Mouse (Mus musculus) adrenal gland (tissue): ENCODE measurements around the gene Rnf220.

ENCODE experiments used
- intact Hi-C: fragments of 180-260 bp; cut with DNase I; formaldehyde crosslinking; loops from one replicate; pipeline ENCODE4 v1.15.1; 2025

Rnf220 gene

DNA sequence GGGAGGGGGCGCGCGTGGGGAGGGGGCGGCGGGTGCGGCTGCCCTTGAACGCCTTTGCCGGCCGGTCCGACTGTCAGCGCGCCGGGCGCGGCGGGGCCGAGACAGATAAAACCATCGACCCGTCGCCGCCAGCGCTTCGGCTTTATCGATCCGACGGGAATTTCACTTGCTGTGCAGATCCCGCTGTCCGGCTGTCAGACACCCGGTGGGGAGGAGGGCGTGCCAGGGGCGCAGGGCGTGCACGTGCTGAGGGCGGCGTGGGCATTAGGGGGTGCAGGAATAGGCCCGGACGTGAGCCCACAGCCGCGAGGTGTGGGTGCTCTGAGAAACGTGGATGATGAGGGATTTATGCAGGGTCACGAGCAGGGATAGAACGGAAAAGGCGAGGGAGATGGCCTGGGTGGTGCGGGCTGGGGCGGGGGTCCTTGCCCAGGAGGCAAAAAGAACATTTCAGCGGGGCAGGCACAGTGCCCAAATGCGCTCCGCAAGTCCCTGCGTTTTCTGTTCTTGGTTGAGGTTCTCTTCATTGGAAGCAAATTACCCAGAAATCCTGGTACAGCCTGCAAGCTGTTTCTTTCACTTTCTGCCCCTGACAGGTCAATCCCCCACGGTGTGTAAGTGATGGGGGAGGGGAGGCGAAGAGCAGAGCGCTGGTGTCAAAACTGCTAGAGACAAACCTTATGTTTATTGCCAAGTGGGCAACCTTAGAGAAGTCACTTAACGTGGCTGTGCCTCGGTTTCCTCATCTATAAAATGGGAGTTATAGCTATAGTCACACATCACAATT is 192.4 kb downstream of the Rnf220 start:
- intact Hi-C loops, result no loop called here

DNA sequence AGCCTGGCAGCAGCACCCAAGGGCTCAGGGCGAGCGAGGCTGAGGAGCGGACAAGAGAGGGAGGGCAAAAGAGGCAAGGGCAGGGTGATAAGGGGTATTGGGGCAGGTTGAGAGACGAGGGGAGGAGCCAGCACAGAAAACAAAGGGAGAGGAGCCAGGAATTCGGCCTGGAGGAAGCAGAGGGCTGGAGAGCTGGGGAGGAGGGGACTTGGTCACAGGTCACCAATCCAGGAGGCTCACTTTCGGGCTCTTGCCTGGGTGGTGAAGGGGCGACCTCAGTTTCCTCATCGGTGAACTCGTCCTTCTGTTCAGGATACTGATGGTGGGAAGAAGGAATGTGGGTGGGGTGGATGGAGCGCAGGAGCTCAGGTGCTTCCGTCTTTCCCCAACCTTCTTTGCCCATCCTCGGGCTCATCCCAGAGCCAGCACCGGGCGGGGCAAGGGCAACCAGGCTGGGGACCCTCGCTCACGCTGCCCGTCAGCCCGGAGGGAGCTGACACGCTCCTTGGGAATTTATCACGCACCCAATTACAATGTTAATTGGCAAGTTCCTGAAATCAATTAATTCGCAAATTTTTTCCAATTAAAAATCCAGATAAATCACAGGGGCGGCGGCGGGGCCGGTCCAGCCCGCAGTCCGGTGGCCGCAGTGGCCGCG is 193.1 kb downstream of the Rnf220 start:
- intact Hi-C loops, result no loop called here

- intact Hi-C loops, result no loop called here
Measured at GRCm38 (mm10) chr4:117302027-117302806, 194.6 kb downstream of the Rnf220 start.

GRCm38 (mm10) chr4:117299921-117300320 is 196.9 kb downstream of the Rnf220 start:
- intact Hi-C loops, result no loop called here

DNA sequence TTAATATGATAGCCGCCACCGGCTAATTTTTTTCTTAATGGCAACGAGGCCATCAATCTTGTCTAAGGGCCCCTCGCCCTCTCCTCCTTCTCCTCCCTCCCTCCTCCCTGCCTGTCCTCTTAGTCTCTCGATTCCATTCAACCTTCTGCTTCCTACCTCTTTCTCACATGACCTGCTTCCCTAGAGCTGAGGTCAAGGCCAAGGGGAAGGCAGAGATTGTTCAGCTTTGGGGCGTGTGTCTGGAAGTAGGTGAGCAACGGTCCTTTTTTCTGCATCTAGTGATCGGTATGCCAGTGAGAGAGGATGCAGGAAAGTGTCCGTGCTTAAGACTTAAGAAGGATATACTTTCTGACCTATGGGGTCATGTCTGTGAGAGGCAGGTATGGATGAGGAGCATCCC is 199.0 kb downstream of the Rnf220 start:
- intact Hi-C loops, result no loop called here

DNA sequence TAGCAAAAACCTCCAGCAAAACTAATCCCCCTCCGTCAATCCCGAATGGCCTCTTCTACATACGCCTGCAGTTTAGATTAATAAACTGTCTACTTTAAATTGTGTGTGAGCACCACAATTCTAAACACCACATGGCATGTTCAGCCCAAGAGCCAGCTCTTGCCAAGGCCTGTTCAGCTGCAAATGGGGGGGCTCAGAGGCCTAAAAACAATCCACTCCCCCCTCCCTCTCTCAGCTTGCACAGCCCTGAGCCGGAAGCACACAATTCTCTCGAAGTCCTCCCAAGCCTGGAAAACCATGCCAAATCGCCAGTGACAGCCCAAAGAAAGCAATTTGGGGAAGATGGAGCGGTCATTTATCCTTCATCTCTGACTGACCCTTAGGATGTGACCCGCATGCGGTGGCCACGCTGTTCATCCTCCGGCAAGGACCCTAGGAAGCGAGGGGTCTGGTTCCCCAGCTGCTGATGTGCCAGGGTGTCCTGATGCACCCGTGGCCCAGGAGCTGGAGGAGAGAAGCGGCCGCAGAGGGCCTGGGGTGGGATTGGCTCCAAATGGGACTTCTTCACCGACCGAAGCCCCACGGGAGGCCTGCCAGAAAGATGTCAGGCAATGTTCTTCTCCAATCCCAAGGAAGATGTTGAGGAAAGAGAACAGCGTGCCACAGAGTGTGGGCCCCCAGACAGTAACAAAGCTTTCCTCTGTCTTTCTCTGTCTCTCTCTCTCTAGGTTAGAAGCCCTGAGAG is 199.8 kb downstream of the Rnf220 start:
- intact Hi-C loops, result no loop called here

DNA sequence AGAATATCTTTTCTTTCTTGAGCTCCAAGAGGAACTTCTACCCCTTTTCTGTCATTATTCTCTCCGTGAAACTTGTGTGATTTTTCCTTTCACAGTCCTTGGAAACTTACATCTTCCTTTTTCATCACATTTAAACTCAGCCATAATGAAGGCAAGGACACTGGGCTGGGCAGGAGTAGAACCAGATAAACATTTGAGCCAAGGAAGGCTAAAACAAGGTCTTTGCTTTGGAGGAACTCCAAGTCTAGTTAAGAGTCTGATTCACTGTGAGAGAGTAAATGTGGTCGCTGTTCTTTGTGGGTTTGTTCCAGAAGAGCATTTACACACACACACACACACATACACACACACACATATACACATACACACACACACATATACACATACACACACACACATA is 205.2 kb downstream of the Rnf220 start:
- intact Hi-C loops, result no loop called here

DNA sequence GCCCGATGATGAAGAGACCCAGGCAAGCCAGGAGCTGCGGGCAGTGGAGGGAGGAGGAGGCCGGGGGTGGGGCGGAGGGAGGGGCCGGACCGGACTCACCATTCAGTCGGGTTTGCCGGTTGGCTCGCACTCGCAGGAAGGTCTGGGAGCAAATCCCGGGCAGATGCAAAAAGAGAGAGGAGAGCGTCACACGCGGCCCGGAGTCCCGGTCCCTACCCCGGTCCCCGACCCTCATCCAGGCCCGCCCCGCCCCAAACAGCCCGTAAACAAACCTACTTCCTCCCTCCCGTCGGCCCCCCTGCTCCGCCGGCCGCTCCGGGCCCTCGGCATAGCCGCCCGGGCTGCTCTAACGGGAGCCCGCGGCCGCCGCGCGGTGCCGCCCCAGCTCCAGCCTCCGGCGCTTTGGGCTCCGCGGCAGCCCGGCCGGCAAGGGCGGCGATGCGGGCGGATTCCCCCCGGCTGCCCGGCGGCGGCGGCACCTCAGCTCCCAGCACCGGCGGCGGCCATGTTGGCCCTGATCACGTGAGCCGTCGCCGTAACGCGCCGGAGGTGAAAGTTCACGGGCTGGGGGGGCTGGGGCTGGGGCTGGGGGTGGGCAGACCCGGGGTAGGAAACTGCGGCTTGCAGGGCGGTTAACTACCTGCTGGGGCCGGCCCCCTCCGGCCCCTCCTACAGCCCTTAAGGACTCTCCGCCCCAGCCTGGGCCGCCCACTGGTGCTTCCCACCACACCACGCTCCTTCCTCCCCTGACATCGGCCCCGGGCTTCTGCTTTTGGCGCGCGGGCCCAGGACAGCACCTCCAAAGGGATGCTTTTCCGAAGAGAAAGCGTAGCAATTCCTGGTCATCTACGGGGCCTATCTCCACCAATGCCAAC is 207.7 kb downstream of the Rnf220 start:
- intact Hi-C loops, result no loop called here

DNA sequence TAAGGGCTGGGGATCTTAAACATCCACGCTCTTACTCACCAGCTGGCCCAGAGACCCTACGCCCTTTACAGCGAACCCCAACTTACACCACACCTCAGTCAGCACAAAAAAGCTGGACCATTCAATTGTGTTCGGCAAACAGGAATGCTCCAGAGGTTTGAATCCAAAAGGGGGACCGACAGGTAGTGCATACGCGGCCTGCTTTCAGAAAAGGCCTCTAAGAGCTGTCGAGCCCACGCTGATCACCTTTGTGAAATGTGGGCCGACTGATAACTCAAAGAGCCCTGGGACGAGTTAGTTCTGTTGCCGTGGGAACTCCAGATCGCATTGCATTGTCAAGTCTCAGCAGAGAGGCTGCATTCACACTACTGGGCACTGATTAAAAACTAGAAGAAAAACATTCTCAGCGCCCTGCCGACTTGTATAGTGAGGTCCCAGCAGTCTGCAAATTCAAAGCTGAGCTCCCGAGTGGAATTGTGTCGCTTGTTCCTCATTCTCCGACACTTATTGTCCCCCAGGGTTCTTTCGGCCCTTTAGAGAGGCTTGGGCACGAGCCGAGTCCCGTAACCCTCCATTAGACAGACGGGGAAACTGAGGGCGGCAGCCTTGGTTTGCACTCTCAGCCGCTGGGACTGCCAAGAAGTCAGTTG is 208.4 kb downstream of the Rnf220 start:
- intact Hi-C loops, result no loop called here

GRCm38 (mm10) chr4:117284363-117284762 is 212.5 kb downstream of the Rnf220 start:
- intact Hi-C loops, result no loop called here

DNA sequence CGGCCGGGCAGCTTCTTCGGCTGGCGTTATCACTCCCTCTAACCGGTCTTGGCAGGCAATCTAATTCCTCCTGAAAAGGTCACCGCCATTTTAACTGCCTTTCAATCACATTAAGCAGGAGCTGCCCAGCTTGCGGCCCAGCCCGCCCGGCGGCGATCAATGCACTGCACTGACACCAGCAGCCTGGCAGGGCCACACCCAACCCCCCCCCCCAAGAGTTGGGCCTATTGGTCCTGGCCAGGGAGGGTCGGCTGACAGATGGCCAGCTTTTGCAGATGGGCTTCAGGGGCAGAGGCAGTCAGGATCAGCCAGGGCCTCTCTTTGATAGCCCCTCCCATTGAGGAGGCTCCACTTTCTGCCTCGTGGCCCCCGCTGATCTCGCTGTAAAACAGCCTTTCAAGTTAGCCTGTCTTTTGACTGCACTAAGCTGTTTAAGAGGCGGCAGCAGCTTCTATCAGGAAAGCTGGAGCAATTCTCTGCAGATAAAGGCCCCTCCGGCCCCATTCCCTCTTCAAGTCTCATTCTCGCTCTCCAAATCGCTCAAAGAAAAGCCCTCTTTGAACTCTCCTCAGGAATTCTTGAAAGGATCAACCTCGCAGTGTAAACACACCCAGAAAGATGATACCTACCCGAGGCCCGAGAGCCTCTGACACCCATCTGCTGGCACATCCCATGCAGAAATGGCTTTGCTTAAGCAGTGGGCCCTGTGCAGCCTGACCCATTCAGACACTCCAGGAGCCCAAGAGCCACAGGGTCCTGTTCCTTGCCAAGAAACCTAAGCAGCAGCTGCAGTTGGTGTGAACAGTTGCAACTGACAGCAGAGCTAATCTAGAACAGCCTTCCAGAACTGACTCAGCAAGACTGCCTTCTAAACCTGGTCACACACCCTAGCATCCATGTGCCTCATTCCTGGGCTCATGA is 213.3 kb downstream of the Rnf220 start:
- intact Hi-C loops, result no loop called here

DNA sequence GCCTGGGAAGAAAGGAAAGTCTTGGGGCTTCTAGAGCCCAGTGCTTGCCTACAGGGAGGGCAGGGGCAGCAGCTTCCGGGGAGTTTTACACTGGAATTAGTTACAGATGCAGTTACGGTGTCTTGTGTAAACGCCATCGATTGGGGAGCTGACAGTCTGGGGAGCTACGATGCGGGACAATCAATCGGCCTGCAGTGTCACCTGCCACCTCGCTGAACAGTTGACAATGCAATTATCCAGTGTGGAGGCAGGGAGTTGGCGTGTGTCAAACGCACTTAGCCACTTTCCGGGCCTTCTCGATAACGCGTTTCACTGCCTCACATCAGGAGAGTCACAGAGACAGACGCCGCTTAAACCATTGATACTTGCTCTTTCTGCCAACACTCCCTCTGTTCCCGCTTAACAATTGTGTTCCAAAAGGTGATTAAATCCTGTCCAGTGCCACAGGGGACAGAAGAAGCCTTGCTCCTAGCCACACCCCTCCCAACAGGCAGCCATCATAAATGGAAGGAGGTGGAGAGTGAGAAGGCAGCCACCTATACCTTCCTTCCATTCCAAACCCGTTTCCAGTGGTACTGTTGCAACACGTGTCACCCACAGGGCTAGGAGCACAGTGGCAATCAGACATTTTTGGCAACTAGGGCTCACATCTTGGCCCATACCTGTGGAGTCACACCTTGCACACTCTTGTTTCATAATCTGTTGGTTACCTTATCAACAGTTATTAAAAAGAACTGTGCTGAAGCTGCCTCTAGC is 215.6 kb downstream of the Rnf220 start:
- intact Hi-C loops, result no loop called here

DNA sequence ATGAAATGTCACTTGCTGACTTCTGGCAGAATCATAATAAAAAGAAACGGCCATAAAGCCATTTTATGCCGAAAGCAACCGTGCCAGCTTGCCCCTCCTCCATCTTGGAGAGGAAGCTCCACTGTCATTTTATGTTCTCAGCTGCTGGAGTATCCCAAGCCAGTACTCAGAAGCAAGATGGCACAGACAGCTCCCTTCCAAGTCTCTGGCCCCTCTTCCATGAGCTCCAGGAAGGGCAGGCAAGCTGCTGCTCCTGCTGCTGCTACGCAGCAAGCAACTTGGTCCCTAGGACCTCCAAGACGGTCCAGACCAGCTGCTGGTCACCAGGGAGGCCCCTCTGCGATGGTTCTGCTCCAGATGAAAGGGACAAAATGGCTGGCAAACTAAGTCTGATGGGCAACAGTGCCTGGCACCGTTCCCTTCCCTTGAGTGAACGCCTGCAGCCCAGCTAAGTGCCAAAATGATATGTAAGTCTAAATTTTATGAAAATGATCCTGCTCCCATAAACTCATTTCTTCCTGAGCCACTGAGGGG is 216.4 kb downstream of the Rnf220 start:
- intact Hi-C loops, result no loop called here

GRCm38 (mm10) chr4:117279253-117279642 is 217.6 kb downstream of the Rnf220 start:
- intact Hi-C loops, result loop anchor here (10.0 kb wide), 1 partner anchor 396 kb away; no protein-coding TSS in a partner anchor

DNA sequence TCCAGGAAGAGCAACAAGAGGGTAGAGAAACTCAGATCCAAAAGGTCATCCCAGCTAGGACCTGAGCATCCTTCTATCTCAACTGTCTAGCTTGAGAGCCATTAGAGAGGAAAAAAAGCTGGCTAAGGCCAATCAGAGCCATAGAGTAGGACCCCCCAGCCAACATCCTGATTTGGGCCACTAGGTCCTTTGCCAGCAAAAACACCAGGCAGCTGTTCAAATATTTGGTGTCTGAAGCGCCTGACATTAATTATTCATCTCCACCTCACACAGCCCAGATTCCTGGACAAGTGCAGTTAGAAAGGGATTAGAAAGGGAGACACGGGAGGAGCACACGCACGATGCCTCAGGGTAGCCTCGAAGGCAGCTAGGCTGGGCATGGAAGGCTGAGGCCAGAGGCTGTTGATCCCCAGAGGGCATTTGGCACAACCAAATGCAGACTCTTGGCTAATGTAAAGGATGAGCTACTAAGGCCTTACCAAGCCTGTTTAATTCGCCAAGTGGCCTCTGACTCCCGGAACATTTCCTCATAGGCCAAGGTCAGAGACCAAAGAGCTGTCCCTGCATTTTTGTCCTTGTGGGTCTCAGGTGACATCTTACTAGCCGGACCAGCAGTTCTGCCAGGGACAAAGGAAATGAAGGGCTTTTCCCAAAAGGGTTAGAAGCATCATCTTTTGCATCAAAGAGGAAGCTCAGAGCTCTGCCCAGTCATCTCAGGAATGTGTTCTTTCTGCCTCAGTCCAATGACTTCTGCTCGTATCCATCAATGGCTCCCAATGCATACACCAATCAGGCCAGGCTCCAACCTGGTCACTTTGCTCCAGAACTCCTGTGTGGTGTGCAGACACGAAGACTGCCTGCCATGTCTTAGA is 218.2 kb downstream of the Rnf220 start:
- intact Hi-C loops, result loop anchor here (10.0 kb wide), 1 partner anchor 396 kb away; no protein-coding TSS in a partner anchor

DNA sequence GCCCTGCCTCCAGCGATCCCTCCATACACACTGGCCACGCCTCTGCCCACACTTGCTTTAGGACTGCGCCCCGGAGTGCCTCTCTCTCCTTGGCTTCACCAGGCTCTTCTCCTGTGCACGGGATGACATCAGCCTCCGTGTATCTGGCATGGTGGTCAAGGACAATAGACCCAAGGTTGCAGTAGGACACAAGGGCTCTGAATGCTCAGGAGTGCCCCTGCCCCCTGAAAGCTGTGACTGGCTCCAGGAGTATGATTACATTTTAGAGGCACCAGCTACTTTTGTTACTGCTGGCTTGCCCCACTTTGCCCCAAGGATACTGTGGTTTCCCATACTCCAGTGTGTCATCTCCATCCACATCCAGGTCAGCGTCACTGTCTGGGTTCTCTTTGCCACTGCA is 219.2 kb downstream of the Rnf220 start:
- intact Hi-C loops, result loop anchor here (10.0 kb wide), 1 partner anchor 397 kb away; no protein-coding TSS in a partner anchor

DNA sequence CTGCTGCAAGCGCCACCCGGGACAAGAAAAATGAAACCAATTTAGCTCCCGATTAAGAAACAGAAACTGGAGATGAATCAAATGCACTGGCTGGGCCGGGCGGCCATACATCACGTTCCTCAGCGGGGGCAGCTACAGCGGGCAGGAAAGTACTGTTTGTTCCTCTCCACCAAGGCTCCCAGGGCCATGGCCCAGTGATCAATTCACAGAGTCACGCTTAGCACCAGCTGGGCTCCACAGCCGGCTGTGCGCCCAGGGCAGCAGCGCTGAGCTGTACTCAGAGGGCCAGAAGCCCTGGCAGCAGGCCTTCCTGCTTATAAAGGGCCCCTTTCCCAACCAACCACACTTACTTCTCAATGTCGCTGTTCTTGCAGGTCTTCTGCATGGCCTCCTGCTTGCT is 219.8 kb downstream of the Rnf220 start:
- intact Hi-C loops, result loop anchor here (10.0 kb wide), 1 partner anchor 398 kb away; no protein-coding TSS in a partner anchor
